Mouse (Mus musculus) erythroblast, embryonic 14.5 days (primary cell): ENCODE measurements around the gene Nhsl1. TPM values are rescaled to one million over a fixed set of nuclear protein-coding genes. Genes with fewer than 3 reads are reported as not detected.
A peak's percentile ranks its signal among the peaks of the same experiment; 100 is the strongest.

ENCODE experiments used
- H3K27me3 ChIP-seq: 2 replicates; pipeline ENCODE4 v1.6.1; 2012; ENCODE audit warnings: inconsistent platforms; ENCODE audit not compliant: control insufficient read depth
- H3K36me3 ChIP-seq: 2 replicates; pipeline ENCODE4 v1.6.1; 2012; ENCODE audit warnings: mild to moderate bottlenecking, inconsistent platforms; ENCODE audit not compliant: control insufficient read depth
- H3K4me1 ChIP-seq: 2 replicates; pipeline ENCODE4 v1.6.1; 2012; ENCODE audit warnings: inconsistent platforms; ENCODE audit not compliant: control insufficient read depth
- H3K4me3 ChIP-seq: replicated peaks from 2 replicates; pipeline ENCODE3; 2012; ENCODE audit warnings: moderate library complexity, mild to moderate bottlenecking, inconsistent platforms
- H3K9me3 ChIP-seq: 2 replicates; pipeline ENCODE4 v1.6.1; 2012; ENCODE audit warnings: low read length, inconsistent platforms, mixed read lengths; ENCODE audit not compliant: control insufficient read depth
- GATA1 ChIP-seq: IDR thresholded peaks from 2 replicates; pipeline ENCODE4 v1.6.1; 2012; ENCODE audit warnings: low read length, inconsistent platforms, mixed read lengths
- TAL1 ChIP-seq: IDR thresholded peaks from 3 replicates; pipeline ENCODE4 v1.6.1; 2012; ENCODE audit warnings: low read length, inconsistent platforms, mixed read lengths
- polyA plus RNA-seq: library from polyadenylated mRNA; stranded (reverse); fragments of >175 nt; gene quantifications from 2 replicates; pipeline ENCODE4 v1.2.3, GENCODE M21; 2012

Gene Nhsl1
- polyA plus RNA-seq, 1 experiment, result not detected

GRCm38 (mm10) chr10:18407062-18407830 is 88.5 kb downstream of the Nhsl1 start:
- no peaks in the 10 kb centered on the region for H3K9me3 ChIP-seq
- TF ChIP-seq GATA1, result no peak
- TF ChIP-seq TAL1, result no peak
- peak overlapping the region; percentile 55 for H3K4me3 ChIP-seq

GRCm38 (mm10) chr10:18408128-18408527 is 89.3 kb downstream of the Nhsl1 start:
- TF ChIP-seq TAL1 (no peak), GATA1 (no peak)
- Histone ChIP-seq H3K4me3 (no peak overlapping the region), H3K9me3 (no peaks in the 10 kb centered on the region), H3K4me1 (peaks cover 10% of the 10 kb centered on the region), H3K27me3 (no peaks in the 10 kb centered on the region), H3K36me3 (no peaks in the 10 kb centered on the region)

More at GRCm38 (mm10) chr10:18407062-18407830, 88.5 kb downstream of the Nhsl1 start:
- peaks cover 10% of the 10 kb centered on the region for H3K4me1 ChIP-seq
- H3K36me3 ChIP-seq, result no peaks in the 10 kb centered on the region
- no peaks in the 10 kb centered on the region for H3K27me3 ChIP-seq

- no peaks in the 10 kb centered on the region for H3K27me3 ChIP-seq
- TF ChIP-seq TAL1 (no peak), GATA1 (no peak)
- H3K9me3 ChIP-seq, result no peaks in the 10 kb centered on the region
- H3K4me3 ChIP-seq, result no peak overlapping the region
- H3K4me1 ChIP-seq, result peaks cover 10% of the 10 kb centered on the region
- no peaks in the 10 kb centered on the region for H3K36me3 ChIP-seq
These were observed 89.8 kb downstream of the Nhsl1 start for GRCm38 (mm10) chr10:18408635-18409034.

DNA sequence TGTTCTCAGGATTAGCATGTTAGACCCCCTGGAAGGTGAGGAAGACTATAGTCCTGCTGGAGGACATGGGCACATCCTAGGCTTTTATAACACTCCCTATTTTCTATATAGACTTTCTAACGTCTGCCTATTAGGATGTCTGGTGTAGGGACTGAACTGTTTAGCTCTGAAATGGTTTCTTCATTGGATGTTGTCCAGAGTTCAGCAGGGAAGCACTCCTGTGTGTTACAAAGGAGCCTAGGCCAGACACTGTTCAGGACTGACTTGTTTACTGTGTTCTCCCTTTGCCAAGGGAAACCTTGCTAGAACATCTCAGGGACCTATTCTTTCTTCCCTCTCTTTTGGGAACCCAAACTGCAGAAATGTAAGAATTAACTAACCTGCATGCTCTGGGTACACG is 90.3 kb downstream of the Nhsl1 start:
- Histone ChIP-seq H3K36me3 (no peaks in the 10 kb centered on the region), H3K4me3 (no peak overlapping the region), H3K27me3 (no peaks in the 10 kb centered on the region), H3K4me1 (peaks cover 10% of the 10 kb centered on the region), H3K9me3 (no peaks in the 10 kb centered on the region)
- no peak for TF ChIP-seq TAL1
- TF ChIP-seq GATA1, result no peak

GRCm38 (mm10) chr10:18411266-18411665 is 92.5 kb downstream of the Nhsl1 start:
- H3K27me3 ChIP-seq, result no peaks in the 10 kb centered on the region
- H3K9me3 ChIP-seq, result no peaks in the 10 kb centered on the region
- peaks cover 10% of the 10 kb centered on the region for H3K4me1 ChIP-seq
- H3K36me3 ChIP-seq, result no peaks in the 10 kb centered on the region
- no peak overlapping the region for H3K4me3 ChIP-seq
- no peak for TF ChIP-seq TAL1
- no peak for TF ChIP-seq GATA1

DNA sequence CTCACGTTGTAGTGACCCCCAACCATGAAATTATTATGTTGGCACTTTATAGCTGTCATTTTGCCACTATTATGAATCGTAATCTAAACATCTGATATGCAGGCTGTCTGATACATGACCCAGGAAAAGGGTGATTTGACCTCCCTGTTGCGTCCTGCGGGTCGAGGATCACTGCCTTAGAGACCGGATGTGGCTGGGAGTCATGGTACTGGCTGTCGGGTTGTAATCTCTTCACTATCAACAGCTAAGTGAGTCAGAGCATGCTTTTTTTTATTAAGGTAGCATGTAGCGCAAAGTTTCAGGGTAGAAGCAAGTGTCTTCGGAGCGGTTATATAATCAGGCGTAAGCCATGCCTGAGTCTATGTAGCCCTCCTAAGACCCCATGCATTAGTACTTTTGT is 97.2 kb downstream of the Nhsl1 start:
- Histone ChIP-seq H3K4me1 (no peaks in the 10 kb centered on the region), H3K36me3 (no peaks in the 10 kb centered on the region), H3K9me3 (no peaks in the 10 kb centered on the region), H3K27me3 (no peaks in the 10 kb centered on the region), H3K4me3 (no peak overlapping the region)
- no peak for TF ChIP-seq TAL1

GRCm38 (mm10) chr10:18418160-18418559 is 99.4 kb downstream of the Nhsl1 start:
- Histone ChIP-seq H3K4me1 (no peaks in the 10 kb centered on the region), H3K36me3 (no peaks in the 10 kb centered on the region), H3K9me3 (no peaks in the 10 kb centered on the region), H3K4me3 (no peak overlapping the region), H3K27me3 (no peaks in the 10 kb centered on the region)
- no peak for TF ChIP-seq GATA1
- no peak for TF ChIP-seq TAL1

- Histone ChIP-seq H3K4me3 (no peak overlapping the region), H3K4me1 (no peaks in the 10 kb centered on the region), H3K27me3 (no peaks in the 10 kb centered on the region), H3K36me3 (no peaks in the 10 kb centered on the region), H3K9me3 (no peaks in the 10 kb centered on the region)
- no peak for TF ChIP-seq TAL1
- TF ChIP-seq GATA1, result no peak
These were observed 100.7 kb downstream of the Nhsl1 start for GRCm38 (mm10) chr10:18419508-18419907.

DNA sequence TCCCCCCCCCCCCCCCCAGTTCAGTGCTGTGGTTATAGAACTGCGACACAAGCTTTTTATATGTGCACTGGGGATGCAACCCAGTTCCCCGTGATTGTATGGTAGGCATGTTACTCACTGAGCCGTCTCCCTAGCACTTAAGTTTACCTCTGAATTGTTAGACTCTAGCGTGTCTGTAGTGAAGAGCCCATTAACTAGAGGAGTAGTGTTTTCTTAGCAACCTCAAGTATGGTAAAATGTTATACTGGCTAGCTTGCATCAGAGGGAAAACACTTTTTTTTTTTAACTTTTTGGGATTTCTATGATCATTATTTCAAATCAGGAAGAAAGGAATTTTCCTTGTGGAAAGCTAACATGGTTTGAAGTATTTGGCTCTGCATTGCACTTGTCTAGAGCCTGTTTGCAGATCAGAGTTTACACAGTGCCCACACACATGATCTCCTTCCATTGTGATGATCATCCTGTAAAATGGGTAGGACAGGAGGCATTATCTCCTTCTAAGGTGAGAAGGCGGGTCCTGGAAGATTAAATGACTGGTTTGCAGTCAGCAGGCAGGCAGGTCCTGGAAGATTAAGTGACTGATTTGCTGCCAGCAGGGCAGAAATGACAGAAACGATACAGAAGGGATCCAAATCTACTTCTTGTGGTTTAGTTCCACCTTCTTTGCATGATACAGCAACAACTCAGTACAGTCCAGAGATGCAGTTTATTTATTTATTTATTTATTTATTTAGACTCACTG is 101.6 kb downstream of the Nhsl1 start:
- TF ChIP-seq TAL1 (no peak), GATA1 (no peak)
- Histone ChIP-seq H3K9me3 (no peaks in the 10 kb centered on the region), H3K36me3 (no peaks in the 10 kb centered on the region), H3K27me3 (no peaks in the 10 kb centered on the region), H3K4me1 (no peaks in the 10 kb centered on the region), H3K4me3 (no peak overlapping the region)
